Mouse (Mus musculus): ENCODE results near the gene Mctp1.

DNA sequence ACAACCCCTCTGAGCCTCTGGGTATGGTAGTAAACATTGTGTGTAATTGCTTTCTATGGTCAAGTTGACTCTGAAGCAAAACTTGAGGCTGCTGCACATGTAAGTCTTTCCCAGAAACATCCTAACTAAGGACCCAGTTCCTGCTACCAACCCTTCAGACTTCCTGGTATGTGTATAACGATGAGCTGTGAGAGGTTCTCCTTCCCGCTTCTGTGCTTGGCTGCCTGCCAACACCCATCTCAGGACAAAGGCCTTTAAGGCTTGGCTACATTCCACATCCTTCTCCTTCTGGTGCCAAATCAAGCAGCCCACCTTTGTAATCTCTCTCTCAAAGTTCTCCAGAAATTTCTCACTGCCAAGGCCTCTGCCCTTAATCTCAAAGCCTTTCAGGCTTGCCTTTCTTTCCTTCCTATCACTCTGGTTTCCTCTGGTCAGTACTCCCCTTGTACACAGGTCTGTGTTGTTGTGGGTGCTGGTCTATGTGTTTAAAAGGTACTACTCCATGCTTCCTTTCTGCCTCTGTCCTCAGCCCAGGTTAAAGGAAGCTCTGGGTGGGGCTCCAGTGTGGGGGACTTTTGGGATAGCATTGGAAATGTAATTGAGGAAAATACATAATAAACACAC lies 99.9 kb downstream of the Mctp1 start:
- TF ChIP-seq CTCF (IDR thresholded peaks at IDR 0.05 in 2 of 3, conservative IDR thresholded peaks at IDR 0.05 in 1 of 3; ENCODE audit: control insufficient read depth in 1 of 3, insufficient read depth in 1 of 3, low read depth in 2 of 3, low read length in 3 of 3, poor library complexity in 1 of 3, severe bottlenecking in 1 of 3) (no peak), GATA1 (IDR thresholded peaks at IDR 0.05; ENCODE audit: low read depth, low read length) (no peak), POLR2A (IDR thresholded peaks at IDR 0.05; ENCODE audit: control insufficient read depth in 1 of 2, insufficient read depth in 1 of 2, low read depth in 1 of 2, low read length in 2 of 2, poor library complexity in 1 of 2) (no peak)
